Comparison of ENCODE assay signal across 15 mouse cellular contexts in genomic region chr2:167701472-167701871, GRCm38 (mm10). TPM values are rescaled to one million over a fixed set of nuclear protein-coding genes. Genes with fewer than 3 reads are reported as not detected.
DNase-seq lines count a peak whose midpoint lies in the region; ATAC-seq and TF ChIP-seq lines count a peak whose summit lies in the region.
"Had no signal": no experiment of that assay in that cellular context is flagged by ENCODE, and none has a peak within 500 bp of the region (broad histone marks: within the 10 kb centered on the region; RNA-seq: fewer than 3 reads in every experiment).

No protein-coding gene starts in this region.

- H3K9me3 ChIP-seq in heart, embryonic 10.5 days = no peaks in the 10 kb centered on the region
- no peaks in the 10 kb centered on the region for H3K9me3 ChIP-seq in hindbrain, embryonic 11.5 days (ENCODE audit: control insufficient read depth, low read length)
- no peaks in the 10 kb centered on the region for H3K9me3 ChIP-seq in forebrain, postnatal 0 days (ENCODE audit: low read length)
- H3K9me3 ChIP-seq: heart, embryonic 12.5 days had no signal

- no peak overlapping the region for H3K4me3 ChIP-seq in heart, embryonic 10.5 days
- no peak overlapping the region for H3K4me3 ChIP-seq in thymus, adult 2 months (ENCODE audit: control insufficient read depth, insufficient read depth, low read length)
- H3K4me3 ChIP-seq in hindbrain, embryonic 11.5 days (ENCODE audit: low read depth, low read length) = no peak overlapping the region
- no peak overlapping the region for H3K4me3 ChIP-seq in forebrain, postnatal 0 days (ENCODE audit: low read depth, low read length)
- H3K4me3 ChIP-seq: heart, embryonic 12.5 days; layer of hippocampus, adult 2 months had no signal

- no peak for ATAC-seq in hindbrain, embryonic 11.5 days (ENCODE audit: low FRiP score)
- ATAC-seq in forebrain, postnatal 0 days = no peak
- no peak for ATAC-seq in erythroblast, adult 5-6 weeks (replicated peaks; ENCODE audit: low FRiP score, poor library complexity, severe bottlenecking)

- DNase-seq in heart, embryonic 10.5 days (ENCODE audit: low spot score) = no peak
- DNase-seq in heart, postnatal 14 days = no peak
- no peak for DNase-seq in thymus, adult 2 months
- no peak for DNase-seq in thymus, postnatal 36 days
- peak; percentile 55 for DNase-seq in induced T-regulatory cell, adult 2 months (ENCODE audit: low read depth)
- no peak for DNase-seq in hindbrain, embryonic 11.5 days (ENCODE audit: low spot score)
- no peak for DNase-seq in forebrain, postnatal 0 days
- DNase-seq: cerebellum, postnatal 25 days; gastrocnemius, postnatal 25 days; heart, postnatal 4 days; lung, embryonic 14.5 days had no signal

- no peaks in the 10 kb centered on the region for H3K36me3 ChIP-seq in heart, embryonic 10.5 days
- no peaks in the 10 kb centered on the region for H3K36me3 ChIP-seq in thymus, adult 2 months (ENCODE audit: control insufficient read depth, insufficient read depth, low read length)
- no peaks in the 10 kb centered on the region for H3K36me3 ChIP-seq in hindbrain, embryonic 11.5 days (ENCODE audit: control insufficient read depth, insufficient read depth, low read length)
- no peaks in the 10 kb centered on the region for H3K36me3 ChIP-seq in forebrain, postnatal 0 days (ENCODE audit: insufficient read depth)
- H3K36me3 ChIP-seq: heart, embryonic 12.5 days had no signal

- TF ChIP-seq POLR2A in thymus, adult 2 months (IDR thresholded peaks at IDR 0.05; ENCODE audit: control insufficient read depth, extremely low read depth, insufficient read depth, low read length, poor library complexity) = no peak

- intact Hi-C loops in heart, postnatal 14 days (cut with DNase I) = no loop called here

- WGBS in heart, embryonic 10.5 days = 75% methylated on average over 5 of the region's 5 CpGs
- WGBS in thymus, adult 2 months = 13% methylated on average over 5 of the region's 5 CpGs
- WGBS in hindbrain, embryonic 11.5 days = 77% methylated on average over 5 of the region's 5 CpGs
- 80% methylated on average over 5 of the region's 5 CpGs for WGBS in forebrain, postnatal 0 days

- peaks cover 31% of the 10 kb centered on the region for H3K4me1 ChIP-seq in heart, embryonic 10.5 days
- peaks cover 37% of the 10 kb centered on the region for H3K4me1 ChIP-seq in thymus, adult 2 months (replicated peaks; ENCODE audit: control insufficient read depth, insufficient read depth, low read length)
- no peaks in the 10 kb centered on the region for H3K4me1 ChIP-seq in hindbrain, embryonic 11.5 days (replicated peaks; ENCODE audit: control insufficient read depth, insufficient read depth, low read length)
- no peaks in the 10 kb centered on the region for H3K4me1 ChIP-seq in forebrain, postnatal 0 days (ENCODE audit: insufficient read depth)

- H3K9ac ChIP-seq in hindbrain, embryonic 11.5 days (ENCODE audit: low read depth, low read length) = no peak overlapping the region
- no peak overlapping the region for H3K9ac ChIP-seq in forebrain, postnatal 0 days
- H3K9ac ChIP-seq: heart, embryonic 12.5 days; lung, embryonic 14.5 days had no signal

- no peak overlapping the region for H3K4me2 ChIP-seq in hindbrain, embryonic 11.5 days (replicated peaks; ENCODE audit: low read depth, low read length)
- no peak overlapping the region for H3K4me2 ChIP-seq in forebrain, postnatal 0 days (ENCODE audit: low read depth)
- H3K4me2 ChIP-seq: heart, embryonic 12.5 days; lung, embryonic 14.5 days had no signal

- no peak for TF ChIP-seq CTCF in thymus, adult 2 months (IDR thresholded peaks at IDR 0.05; ENCODE audit: borderline replicate concordance, control insufficient read depth, extremely low read depth, insufficient read depth, low read length, poor library complexity)
- no peak for TF ChIP-seq CTCF in forebrain, postnatal 0 days (IDR thresholded peaks at IDR 0.05; ENCODE audit: low read depth)

- H3K27ac ChIP-seq in heart, embryonic 10.5 days = peak overlapping the region; percentile 2; the same call in 1 of the 2 replicates
- peak overlapping the region; percentile 34 for H3K27ac ChIP-seq in thymus, adult 2 months (ENCODE audit: control insufficient read depth, insufficient read depth, low read length)
- no peak overlapping the region for H3K27ac ChIP-seq in hindbrain, embryonic 11.5 days (ENCODE audit: low read depth, low read length)
- H3K27ac ChIP-seq in forebrain, postnatal 0 days (ENCODE audit: low read depth, low read length) = no peak overlapping the region
- H3K27ac ChIP-seq: kidney, postnatal 0 days; layer of hippocampus, adult 2 months had no signal

- peaks cover 18% of the 10 kb centered on the region for H3K27me3 ChIP-seq in heart, embryonic 10.5 days (ENCODE audit: insufficient read depth, poor library complexity, severe bottlenecking)
- no peaks in the 10 kb centered on the region for H3K27me3 ChIP-seq in thymus, adult 2 months (ENCODE audit: control insufficient read depth, insufficient read depth, low read length)
- H3K27me3 ChIP-seq in hindbrain, embryonic 11.5 days (ENCODE audit: control insufficient read depth, insufficient read depth, low read length) = no peaks in the 10 kb centered on the region
- no peaks in the 10 kb centered on the region for H3K27me3 ChIP-seq in forebrain, postnatal 0 days (ENCODE audit: insufficient read depth, low read length)

RNA-seq across cellular contexts. Expression of gene Tmem189, which starts 11.8 kb away (rescaled TPM):
- polyA plus RNA-seq in heart, embryonic 10.5 days (2016; fragmentation: Nextera tagmentation; extraction: Ambion mirVana) = 47.7 and 53.8 TPM in 2 replicates
- 10 to 100 TPM; 35.0 to 35.2 TPM for total RNA-seq in heart, postnatal 14 days (2021)
- polyA plus RNA-seq in thymus, adult 2 months (2012; rRNA removed) = 209 and 215 TPM in 2 replicates
- polyA plus RNA-seq in hindbrain, embryonic 11.5 days (2014; fragmentation: Nextera tagmentation; extraction: Ambion mirVana) = 27.5 and 34.0 TPM in 2 replicates
- total RNA-seq in forebrain, postnatal 0 days (2014; rRNA removed) = 37.7 and 39.5 TPM in 2 replicates
- 33.7 and 38.4 TPM in 2 replicates for polyA plus RNA-seq in forebrain, postnatal 0 days (2015; fragmentation: Nextera tagmentation; extraction: Ambion mirVana)
- 19.6 and 20.8 TPM in 2 replicates for total RNA-seq in erythroblast, adult 5-6 weeks (2015; ENCODE audit: low replicate concordance)
- total RNA-seq in erythroblast, adult 5-6 weeks (2017; ENCODE audit: low replicate concordance) = 23.7 and 52.9 TPM in 2 replicates

RNA-seq across cellular contexts. Expression of gene Cebpb, which starts 12.8 kb away (rescaled TPM):
- polyA plus RNA-seq in heart, embryonic 10.5 days (2016; fragmentation: Nextera tagmentation; extraction: Ambion mirVana) = 4.2 TPM in 2 replicates
- 100 to 1,000 TPM; 108 to 124 TPM for total RNA-seq in heart, postnatal 14 days (2021)
- 69.6 and 135 TPM in 2 replicates for polyA plus RNA-seq in thymus, adult 2 months (2012; rRNA removed)
- 1.5 and 3.1 TPM in 2 replicates for polyA plus RNA-seq in hindbrain, embryonic 11.5 days (2014; fragmentation: Nextera tagmentation; extraction: Ambion mirVana)
- total RNA-seq in forebrain, postnatal 0 days (2014; rRNA removed) = 4.2 and 5.7 TPM in 2 replicates
- polyA plus RNA-seq in forebrain, postnatal 0 days (2015; fragmentation: Nextera tagmentation; extraction: Ambion mirVana) = 4.3 and 4.5 TPM in 2 replicates
- total RNA-seq in erythroblast, adult 5-6 weeks (2015; ENCODE audit: low replicate concordance) = 8.8 and 9.0 TPM in 2 replicates
- total RNA-seq in erythroblast, adult 5-6 weeks (2017; ENCODE audit: low replicate concordance) = 7.3 and 14.8 TPM in 2 replicates

RNA-seq across cellular contexts. Expression of gene Gm20431, which starts 40.2 kb away (rescaled TPM):
- 0.36 and 3.9 TPM in 2 replicates for polyA plus RNA-seq in heart, embryonic 10.5 days (2016; fragmentation: Nextera tagmentation; extraction: Ambion mirVana)
- total RNA-seq in heart, postnatal 14 days (2021) = 10 to 100 TPM; 20.3 to 22.8 TPM
- 9.5 and 15.3 TPM in 2 replicates for polyA plus RNA-seq in thymus, adult 2 months (2012; rRNA removed)
- polyA plus RNA-seq in hindbrain, embryonic 11.5 days (2014; fragmentation: Nextera tagmentation; extraction: Ambion mirVana) = 4.0 and 8.4 TPM in 2 replicates
- total RNA-seq in forebrain, postnatal 0 days (2014; rRNA removed) = not detected in 2 replicates
- 7.5 and 9.7 TPM in 2 replicates for polyA plus RNA-seq in forebrain, postnatal 0 days (2015; fragmentation: Nextera tagmentation; extraction: Ambion mirVana)
- not detected in 2 replicates for total RNA-seq in erythroblast, adult 5-6 weeks (2015; ENCODE audit: low replicate concordance)
- total RNA-seq in erythroblast, adult 5-6 weeks (2017; ENCODE audit: low replicate concordance) = not detected in 2 replicates

Comparison
In these comparisons a context has a peak if more than half of its experiments do, and no peak if none do; other contexts are left out.
1. H3K27ac ChIP-seq: peak in heart, embryonic 10.5 days (single experiment) and thymus, adult 2 months (single experiment); none in hindbrain, embryonic 11.5 days (single experiment) and forebrain, postnatal 0 days (single experiment).
2. RNA of gene Cebpb, which starts 12.8 kb away (polyA plus RNA-seq): 69.6 to 135 TPM in thymus, adult 2 months; 4.3 to 4.5 TPM in forebrain, postnatal 0 days, 4.2 TPM in heart, embryonic 10.5 days and 1.5 to 3.1 TPM in hindbrain, embryonic 11.5 days; every median in the first group is over 10 times any median in the second.